Mouse (Mus musculus) olfactory bulb, adult 2 months (tissue): Measurements from ENCODE around the gene Slc25a53. TPM values are rescaled to one million over a fixed set of nuclear protein-coding genes. Genes with fewer than 3 reads are reported as not detected.
A peak's percentile ranks its signal among the peaks of the same experiment; 100 is the strongest.
"Not testable (repeated sequence)": the region's sequence is repeated elsewhere in the genome, so short reads cannot be mapped to it uniquely, and the experiment has no call there.

ENCODE experiments used
- H3K27ac ChIP-seq: fragments of 200-500 bp; 2 replicates; pipeline ENCODE4 v1.5.1; 2012; ENCODE audit warnings: low read depth, low read length; ENCODE audit not compliant: insufficient read depth
- H3K4me1 ChIP-seq: fragments of 200-500 bp; 2 replicates; pipeline ENCODE4 v1.6.1; 2012; ENCODE audit warnings: low read length; ENCODE audit not compliant: control insufficient read depth, insufficient read depth
- H3K4me3 ChIP-seq: fragments of 200-500 bp; 2 replicates; pipeline ENCODE4 v1.5.1; 2012; ENCODE audit warnings: mild to moderate bottlenecking, low read depth, low read length, moderate library complexity; ENCODE audit not compliant: insufficient read depth
- CTCF ChIP-seq: fragments of 200-500 bp; IDR thresholded peaks from 2 replicates; pipeline ENCODE4 v1.5.1; 2012; ENCODE audit warnings: low read depth, mild to moderate bottlenecking, low read length, moderate library complexity; ENCODE audit not compliant: insufficient read depth
- POLR2A ChIP-seq: fragments of 200-500 bp; IDR thresholded peaks from 2 replicates; pipeline ENCODE4 v1.6.1; 2012; ENCODE audit warnings: mild to moderate bottlenecking, low read depth, low read length, moderate library complexity; ENCODE audit not compliant: insufficient read depth
- WGBS: fragments of 180-500 bp; shearing (Covaris S2); methylation state at CpG from one replicate; pipeline ENCODE4 v1.1.7; 2018; 5-methylcytosine and 5-hydroxymethylcytosine counted together
- polyA plus RNA-seq: library from polyadenylated mRNA; stranded (reverse); fragments of >200 nt; gene quantifications from 2 replicates; pipeline ENCODE4 v1.2.4, GENCODE M21; 2012; ENCODE audit warnings: low replicate concordance; ENCODE audit not compliant: missing spikeins, insufficient read depth, insufficient read length

Gene Slc25a53
- polyA plus RNA-seq, 1 experiment, result not detected

- no peak overlapping the region for H3K4me3 ChIP-seq
- H3K4me1 ChIP-seq, result no peaks in the 10 kb centered on the region
- H3K27ac ChIP-seq, result no peak overlapping the region
- TF ChIP-seq CTCF (no peak), POLR2A (no peak)
Observed at GRCm38 (mm10) chrX:136978616-136979015, 59.5 kb downstream of the Slc25a53 start.

GRCm38 (mm10) chrX:136976424-136977084 lies 61.5 kb downstream of the Slc25a53 start, which contains the start of the genes Tmsb15l and Tmsb15b1:
Gene Tmsb15l (minus strand): TSS chrX:136976869.
Gene Tmsb15b1 (minus strand): TSS chrX:136976874.
- TF ChIP-seq POLR2A, result no peak
- no peak for TF ChIP-seq CTCF
- peak within 1 kb of the TSS; percentile 56 for H3K4me3 ChIP-seq
- no peaks in the 10 kb centered on the region for H3K4me1 ChIP-seq
- H3K27ac ChIP-seq, result no peak within 1 kb of the TSS
- 16% methylated on average over 15 of the region's 15 CpGs for WGBS

- H3K4me1 ChIP-seq, H3K27ac ChIP-seq: not testable (repeated sequence)
- H3K4me3 ChIP-seq, result peak within 1 kb of the TSS; percentile 56
- 86% methylated on average over 6 of the region's 6 CpGs for WGBS
Observed at GRCm38 (mm10) chrX:136975397-136975796, 62.7 kb downstream of the Slc25a53 start, which contains the start of gene Tmsb15b2. Gene Tmsb15b2 (minus strand): TSS chrX:136975497.

GRCm38 (mm10) chrX:136959688-136960087 lies 78.4 kb downstream of the Slc25a53 start:
- Histone ChIP-seq H3K4me3 (no peak overlapping the region), H3K27ac (no peak overlapping the region), H3K4me1 (no peaks in the 10 kb centered on the region)
- 22% methylated on average over 2 of the region's 2 CpGs for WGBS
- TF ChIP-seq CTCF (no peak), POLR2A (no peak)

- not testable (repeated sequence) for H3K27ac ChIP-seq, H3K4me3 ChIP-seq, H3K4me1 ChIP-seq
- WGBS, result 44% methylated on average over 5 of the region's 5 CpGs
Observed at GRCm38 (mm10) chrX:136958300-136958699, 79.8 kb downstream of the Slc25a53 start.

- 29% methylated on average over 13 of the region's 13 CpGs for WGBS
- peak overlapping the region; percentile 50 for H3K4me3 ChIP-seq
- not testable (repeated sequence) for H3K27ac ChIP-seq, H3K4me1 ChIP-seq
Observed at GRCm38 (mm10) chrX:136957583-136958279, 80.4 kb downstream of the Slc25a53 start.

- H3K4me1 ChIP-seq, result no peaks in the 10 kb centered on the region
- TF ChIP-seq POLR2A (no peak), CTCF (no peak)
- H3K4me3 ChIP-seq, result no peak overlapping the region
- H3K27ac ChIP-seq, result no peak overlapping the region
- 67% methylated on average over 3 of the region's 3 CpGs for WGBS
Observed at GRCm38 (mm10) chrX:136937985-136938384, 100.1 kb downstream of the Slc25a53 start.

Other genes with a start within 250 kb of the Slc25a53 start
- gene Plp1, start 215.6 kb downstream of the Slc25a53 start, polyA plus RNA-seq, result 227 and 268 TPM in 2 replicates
- not detected in 2 replicates for gene Rab9b, start 169.5 kb downstream of the Slc25a53 start, polyA plus RNA-seq
- gene H2bfm, start 111.0 kb downstream of the Slc25a53 start, polyA plus RNA-seq, result not detected in 2 replicates
- not detected in 2 replicates for gene Tmsb15b2, start 62.8 kb downstream of the Slc25a53 start, polyA plus RNA-seq
- gene Tmsb15l, start 61.4 kb downstream of the Slc25a53 start, polyA plus RNA-seq, result not detected in 2 replicates
- gene Tmsb15b1, start 61.4 kb downstream of the Slc25a53 start, polyA plus RNA-seq, result not detected in 2 replicates
- gene Zcchc18, start 45.1 kb downstream of the Slc25a53 start, polyA plus RNA-seq, result 200 TPM in 1 of 2 replicates, not detected in the other
- not detected in 2 replicates for gene Fam199x, start 11.3 kb upstream of the Slc25a53 start, polyA plus RNA-seq
- not detected in 2 replicates for gene Esx1, start 83.8 kb upstream of the Slc25a53 start, polyA plus RNA-seq